Mouse (Mus musculus) CH12.LX (cell line): Measurements from ENCODE around the gene Rho.

Experiments used
- BHLHE40 ChIP-seq: IDR thresholded peaks from 2 replicates; pipeline ENCODE4 v1.6.1; 2011; ENCODE audit warnings: mild to moderate bottlenecking, low read depth, low read length, improper control_type of control experiment
- CTCF ChIP-seq, 2 experiments: IDR thresholded peaks in 1 of 2; conservative IDR thresholded peaks in 1 of 2; 2 replicates each; pipeline ENCODE4 v1.5.1; 2011 to 2012; ENCODE audit warnings: low read depth in 2 of 2, low read length in 2 of 2, improper control_type of control experiment in 1 of 2, inconsistent platforms in 1 of 2, mild to moderate bottlenecking in 1 of 2, moderate library complexity in 1 of 2
- JUND ChIP-seq: conservative IDR thresholded peaks from 2 replicates; pipeline ENCODE4 v1.6.1; 2011; ENCODE audit warnings: low read depth, low read length, improper control_type of control experiment
- MAFK ChIP-seq: IDR thresholded peaks from 2 replicates; pipeline ENCODE4 v1.6.1; 2011; ENCODE audit warnings: low read length, improper control_type of control experiment; ENCODE audit not compliant: insufficient replicate concordance
- MAX ChIP-seq: IDR thresholded peaks from 2 replicates; pipeline ENCODE4 v1.6.1; 2011; ENCODE audit warnings: low read length, improper control_type of control experiment
- MAZ ChIP-seq: IDR thresholded peaks from 2 replicates; pipeline ENCODE4 v1.6.1; 2012; ENCODE audit warnings: low read depth, mild to moderate bottlenecking, inconsistent platforms, low read length, improper control_type of control experiment, moderate library complexity
- MYC ChIP-seq: IDR thresholded peaks from 2 replicates; pipeline ENCODE4 v1.6.1; 2011; ENCODE audit warnings: low read depth, mild to moderate bottlenecking, improper control_type of control experiment, low read length
- RAD21 ChIP-seq: IDR thresholded peaks from 2 replicates; pipeline ENCODE4 v1.6.1; 2011; ENCODE audit warnings: low read depth, mild to moderate bottlenecking, low read length, improper control_type of control experiment, moderate library complexity
- TBP ChIP-seq: conservative IDR thresholded peaks from 2 replicates; pipeline ENCODE4 v1.6.1; 2011; ENCODE audit warnings: low read depth, low read length, improper control_type of control experiment
- USF1 ChIP-seq: IDR thresholded peaks from 2 replicates; pipeline ENCODE4 v1.6.1; 2014; ENCODE audit warnings: low read depth, mild to moderate bottlenecking, inconsistent platforms, low read length, improper control_type of control experiment

- no peak for TF ChIP-seq RAD21
- no peak for TF ChIP-seq MAX
- no peak for TF ChIP-seq MYC
- no peak for TF ChIP-seq MAFK
- TF ChIP-seq TBP = no peak
- no peak for TF ChIP-seq CTCF (conservative IDR thresholded peaks at IDR 0.05 in 1 of 2, IDR thresholded peaks at IDR 0.05 in 1 of 2; ENCODE audit: low read depth in 2 of 2, low read length in 2 of 2)
- TF ChIP-seq JUND = no peak
- no peak for TF ChIP-seq USF1
- TF ChIP-seq MAZ = no peak
- TF ChIP-seq BHLHE40 = no peak
These were observed 24.1 kb downstream of the Rho start for GRCm38 (mm10) chr6:115955664-115956063.
